ENCODE assay signal across 29 mouse cellular contexts in genomic region chr7:16549299-16549698, GRCm38 (mm10).
"Had no signal": no experiment of that assay in that cellular context is flagged by ENCODE, and none has a peak within 500 bp of the region (broad histone marks: within the 10 kb centered on the region; RNA-seq: fewer than 3 reads in every experiment).

No protein-coding gene starts in this region.

- H3K27me3 ChIP-seq: embryonic facial prominence, embryonic 12.5 days; embryonic facial prominence, embryonic 13.5 days; embryonic facial prominence, embryonic 15.5 days; forebrain, embryonic 12.5 days; forebrain, embryonic 13.5 days; forebrain, embryonic 15.5 days had no signal

- H3K4me3 ChIP-seq: embryonic facial prominence, embryonic 10.5 days; embryonic facial prominence, embryonic 12.5 days; embryonic facial prominence, embryonic 13.5 days; embryonic facial prominence, embryonic 15.5 days; erythroblast, embryonic 14.5 days; forebrain, embryonic 10.5 days; forebrain, embryonic 12.5 days; forebrain, embryonic 13.5 days; forebrain, embryonic 15.5 days; gastrocnemius, adult 2 months; heart, adult 2 months had no signal

- H3K4me1 ChIP-seq: embryonic facial prominence, embryonic 10.5 days; forebrain, embryonic 10.5 days; forebrain, embryonic 12.5 days; forebrain, embryonic 13.5 days; forebrain, embryonic 15.5 days had no signal

- H3K27ac ChIP-seq: embryonic facial prominence, embryonic 10.5 days; embryonic facial prominence, embryonic 12.5 days; embryonic facial prominence, embryonic 13.5 days; embryonic facial prominence, embryonic 15.5 days; forebrain, embryonic 10.5 days; forebrain, embryonic 12.5 days; forebrain, embryonic 13.5 days; forebrain, embryonic 15.5 days; gastrocnemius, adult 2 months; heart, adult 2 months had no signal

- H3K4me2 ChIP-seq: embryonic facial prominence, embryonic 12.5 days; embryonic facial prominence, embryonic 13.5 days; embryonic facial prominence, embryonic 15.5 days; forebrain, embryonic 12.5 days; forebrain, embryonic 13.5 days; forebrain, embryonic 15.5 days had no signal

- H3K9me3 ChIP-seq: embryonic facial prominence, embryonic 10.5 days; embryonic facial prominence, embryonic 12.5 days; embryonic facial prominence, embryonic 13.5 days; embryonic facial prominence, embryonic 15.5 days; forebrain, embryonic 10.5 days; forebrain, embryonic 12.5 days; forebrain, embryonic 13.5 days; forebrain, embryonic 15.5 days had no signal

- ATAC-seq: forebrain, embryonic 13.5 days; forebrain, embryonic 14.5 days; forebrain, embryonic 15.5 days; forebrain, embryonic 16.5 days; forebrain, postnatal 0 days had no signal

- DNase-seq: cerebellum, adult 2 months; cerebellum, adult 8-10 months; cerebellum, adult 9-10 months; cerebellum, adult 9-11 months; cerebellum, postnatal 10 days; cerebellum, postnatal 14 days; cerebellum, postnatal 25 days; cerebellum, postnatal 36 days; embryo, embryonic 11 days; forebrain, postnatal 0 days; gastrocnemius, adult 2 months; gastrocnemius, postnatal 10 days; gastrocnemius, postnatal 14 days; gastrocnemius, postnatal 25 days; gastrocnemius, postnatal 36 days; heart, adult 11 months; heart, adult 18-20 months; heart, adult 2 months had no signal

- H3K9ac ChIP-seq: embryonic facial prominence, embryonic 12.5 days; embryonic facial prominence, embryonic 13.5 days; embryonic facial prominence, embryonic 15.5 days; forebrain, embryonic 12.5 days; forebrain, embryonic 13.5 days; forebrain, embryonic 15.5 days; forebrain, postnatal 0 days had no signal
